Mouse (Mus musculus) embryo, embryonic 10 days (tissue): ENCODE data around the gene P2ry6.

Experiments
- DNase-seq: peaks from one replicate; pipeline ENCODE4 v3.0.0-alpha.2; 2015; ENCODE audit warnings: low spot score

Gene P2ry6

GRCm38 (mm10) chr7:100916526-100916925, 57.9 kb downstream of the P2ry6 start:
- DNase-seq: no peak

- DNase-seq: no peak
These were observed 59.2 kb downstream of the P2ry6 start for GRCm38 (mm10) chr7:100915204-100915603.

GRCm38 (mm10) chr7:100911791-100912190, 62.7 kb downstream of the P2ry6 start:
- DNase-seq: no peak

GRCm38 (mm10) chr7:100911246-100911770, 63.1 kb downstream of the P2ry6 start:
- peak; percentile 86 for DNase-seq

GRCm38 (mm10) chr7:100908567-100908966, 65.9 kb downstream of the P2ry6 start:
- peak; percentile 63 for DNase-seq

- no peak for DNase-seq
These were observed 66.4 kb downstream of the P2ry6 start for GRCm38 (mm10) chr7:100908061-100908460.

- DNase-seq: peak; percentile 80
These were observed 67.2 kb downstream of the P2ry6 start for GRCm38 (mm10) chr7:100907231-100907630.

- no peak for DNase-seq
These were observed 68.2 kb downstream of the P2ry6 start for GRCm38 (mm10) chr7:100906029-100906789.

GRCm38 (mm10) chr7:100905037-100905436, 69.4 kb downstream of the P2ry6 start:
- no peak for DNase-seq

GRCm38 (mm10) chr7:100904612-100905011, 69.8 kb downstream of the P2ry6 start:
- DNase-seq: no peak

- DNase-seq: peak; percentile 73
These were observed 71.9 kb downstream of the P2ry6 start for GRCm38 (mm10) chr7:100902451-100903137.

GRCm38 (mm10) chr7:100897828-100898227, 76.6 kb downstream of the P2ry6 start:
- no peak for DNase-seq

GRCm38 (mm10) chr7:100894833-100895226, 79.6 kb downstream of the P2ry6 start:
- DNase-seq: no peak

- DNase-seq: peak; percentile 58
These were observed 80.2 kb downstream of the P2ry6 start for GRCm38 (mm10) chr7:100894057-100894832.

GRCm38 (mm10) chr7:100893249-100894056, 81.0 kb downstream of the P2ry6 start:
- DNase-seq: no peak
